Mouse (Mus musculus): Measurements from ENCODE around the gene Tenm4. TPM values are rescaled to one million over a fixed set of nuclear protein-coding genes. Genes with fewer than 3 reads are reported as not detected.

Tenm4 gene
- polyA plus RNA-seq, 1 experiment from 2014 or later: 49.7 TPM

DNA sequence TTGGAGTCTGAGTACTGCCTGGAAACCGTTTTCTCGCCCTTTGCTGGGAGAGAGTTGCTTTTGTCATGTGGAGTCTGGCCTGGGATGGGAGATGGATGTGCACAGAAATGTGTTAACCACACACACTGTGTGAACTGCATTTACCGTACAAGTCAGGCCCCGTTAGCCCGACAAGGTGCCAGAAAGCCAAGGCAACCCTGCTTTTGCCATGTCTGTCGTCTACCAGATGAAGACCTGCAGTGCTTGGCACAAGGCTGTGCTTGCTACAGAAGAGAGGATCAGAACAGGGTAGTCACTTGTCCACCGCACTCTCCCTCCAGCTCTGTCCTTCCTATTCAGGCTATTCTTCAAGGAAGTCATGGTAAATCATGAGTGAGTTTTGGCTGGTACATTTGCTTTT is 492.3 kb downstream of the Tenm4 start:
- Histone ChIP-seq H3K9me3 (replicated peaks) (no peaks in the 10 kb centered on the region), H3K9ac (replicated peaks) (no peak overlapping the region), H3K36me3 (no peaks in the 10 kb centered on the region), H3K27me3 (replicated peaks) (no peaks in the 10 kb centered on the region), H3K4me3 (replicated peaks) (no peak overlapping the region), H3K27ac (replicated peaks) (peak overlapping the region; percentile 34; the same call in 1 of the 2 replicates), H3K4me2 (no peak overlapping the region), H3K4me1 (peaks cover 22% of the 10 kb centered on the region)
- ATAC-seq (ENCODE audit: low FRiP score): 0 out of 2 replicates have a peak, but pooled peaks have one; percentile 45
- WGBS: 57% methylated on average over 7 of the region's 7 CpGs

DNA sequence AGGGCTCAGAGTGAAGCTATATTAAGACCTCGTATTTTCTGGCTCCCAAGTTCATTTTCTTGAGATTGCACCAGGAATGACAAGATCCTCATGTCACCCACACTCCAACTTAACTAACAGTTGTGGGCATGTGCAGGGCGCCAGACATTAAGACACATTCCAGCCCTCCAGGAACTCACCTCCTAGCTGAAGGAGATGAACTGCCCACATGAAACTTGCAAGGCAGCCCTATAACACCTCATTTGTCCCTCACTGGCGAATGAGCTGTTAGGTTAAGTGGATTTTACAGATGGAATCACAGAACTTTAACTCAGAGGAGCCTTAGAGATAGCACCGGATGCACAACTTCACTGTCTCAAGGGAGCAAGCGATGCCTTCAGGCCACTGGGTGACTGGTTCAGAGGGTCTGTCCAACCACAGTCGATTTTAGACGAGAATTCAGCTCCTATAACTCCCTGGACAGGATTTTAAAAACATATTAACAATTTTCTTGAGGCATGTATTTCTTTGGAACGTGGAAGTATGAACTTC is 495.4 kb downstream of the Tenm4 start:
- 77% methylated on average over 8 of the region's 8 CpGs for WGBS
- no peak for ATAC-seq (ENCODE audit: low FRiP score)
- no peaks in the 10 kb centered on the region for H3K36me3 ChIP-seq
- no peak overlapping the region for H3K4me3 ChIP-seq (replicated peaks)
- no peak overlapping the region for H3K27ac ChIP-seq (replicated peaks)
- H3K4me1 ChIP-seq: peaks cover 26% of the 10 kb centered on the region
- no peak overlapping the region for H3K9ac ChIP-seq (replicated peaks)
- H3K9me3 ChIP-seq (replicated peaks): no peaks in the 10 kb centered on the region
- H3K27me3 ChIP-seq (replicated peaks): no peaks in the 10 kb centered on the region
- no peak overlapping the region for H3K4me2 ChIP-seq

DNA sequence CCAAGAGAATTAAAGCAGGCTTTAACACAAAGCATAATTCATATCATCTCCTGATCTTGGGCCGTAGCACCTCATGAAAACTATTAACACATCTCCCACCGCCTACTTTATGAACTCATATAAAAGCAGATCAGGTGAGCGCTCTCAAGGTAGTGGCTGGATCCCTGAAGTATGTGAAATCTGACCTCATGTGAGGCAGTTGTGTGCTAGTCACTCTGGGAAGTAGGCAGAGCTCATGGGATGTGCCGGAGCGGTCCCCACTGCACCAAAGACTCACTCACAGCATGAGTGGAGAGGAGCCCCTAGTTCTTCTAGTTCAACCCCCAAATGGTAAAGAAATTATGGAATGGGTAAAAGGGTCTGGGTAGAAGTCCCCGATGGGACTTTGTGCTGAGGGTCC is 496.6 kb downstream of the Tenm4 start:
- H3K36me3 ChIP-seq: no peaks in the 10 kb centered on the region
- no peaks in the 10 kb centered on the region for H3K9me3 ChIP-seq (replicated peaks)
- WGBS: 93% methylated on average over 6 of the region's 6 CpGs

DNA sequence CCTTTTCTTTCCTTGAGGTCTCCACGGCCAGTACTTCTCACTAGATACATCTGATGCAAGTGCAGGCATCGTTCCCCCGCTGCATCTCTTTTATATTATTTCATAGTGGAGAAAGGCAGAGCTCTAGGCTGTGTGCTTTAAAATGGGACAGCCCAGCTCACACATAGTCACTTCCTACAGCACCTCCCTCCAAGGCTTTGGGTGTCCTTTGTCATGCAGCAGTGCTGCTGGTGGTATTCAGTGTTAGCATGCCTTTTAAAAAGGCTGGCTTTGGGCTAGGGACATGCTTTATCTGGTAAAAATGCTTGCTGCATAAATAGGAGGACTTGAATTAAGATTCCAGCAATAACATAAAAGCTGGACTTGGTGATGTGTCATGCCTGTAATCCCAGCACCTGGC is 499.0 kb downstream of the Tenm4 start:
- Histone ChIP-seq H3K36me3 (no peaks in the 10 kb centered on the region), H3K4me1 (peaks cover 28% of the 10 kb centered on the region), H3K27ac (replicated peaks) (no peak overlapping the region; the same call in 1 of the 2 replicates), H3K9ac (replicated peaks) (no peak overlapping the region), H3K4me3 (replicated peaks) (no peak overlapping the region), H3K4me2 (no peak overlapping the region), H3K9me3 (replicated peaks) (no peaks in the 10 kb centered on the region), H3K27me3 (replicated peaks) (no peaks in the 10 kb centered on the region)
- WGBS: 72% methylated on average over 3 of the region's 3 CpGs
- no peak for ATAC-seq (ENCODE audit: low FRiP score)

More for the DNA sequence above, 496.6 kb downstream of the Tenm4 start:
- H3K4me1 ChIP-seq: peaks cover 30% of the 10 kb centered on the region
- no peaks in the 10 kb centered on the region for H3K27me3 ChIP-seq (replicated peaks)
- no peak overlapping the region for H3K4me3 ChIP-seq (replicated peaks)
- no peak overlapping the region for H3K9ac ChIP-seq (replicated peaks)
- no peak overlapping the region for H3K4me2 ChIP-seq
- no peak for ATAC-seq (ENCODE audit: low FRiP score)
- H3K27ac ChIP-seq (replicated peaks): no peak overlapping the region

DNA sequence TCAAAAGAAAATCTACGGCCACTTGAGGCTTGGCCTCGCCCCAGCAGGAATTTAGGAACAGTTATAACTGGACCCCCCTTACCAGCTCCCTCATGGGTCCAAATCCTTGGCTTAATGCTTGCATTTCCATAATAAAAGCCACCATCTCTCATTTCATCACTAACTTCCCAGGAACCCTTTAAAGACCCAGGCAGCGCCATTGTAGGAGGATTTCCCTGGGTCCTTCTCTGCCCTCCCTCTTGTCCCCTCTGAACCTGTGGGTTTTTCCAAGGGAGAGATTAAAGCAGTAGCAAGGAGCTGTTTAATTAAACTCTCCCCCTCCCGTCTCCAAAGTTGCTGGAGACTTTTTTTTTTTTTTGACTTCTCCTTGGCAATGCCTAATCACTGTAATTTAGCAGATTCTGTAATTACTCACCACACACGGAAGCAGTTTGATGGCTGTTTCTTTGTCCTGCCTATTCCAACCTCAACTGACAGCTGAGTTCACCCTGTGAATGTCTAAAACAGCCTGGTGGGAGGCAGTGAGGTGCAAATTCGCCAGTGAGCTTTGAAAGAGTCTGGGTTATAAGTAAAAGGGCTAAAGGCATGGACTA is 501.4 kb downstream of the Tenm4 start:
- Histone ChIP-seq H3K9me3 (replicated peaks) (no peaks in the 10 kb centered on the region), H3K27ac (replicated peaks) (0 out of 2 replicates have a peak overlapping the region, but pooled peaks have one; percentile 11), H3K27me3 (replicated peaks) (no peaks in the 10 kb centered on the region), H3K36me3 (no peaks in the 10 kb centered on the region), H3K4me3 (replicated peaks) (no peak overlapping the region), H3K9ac (replicated peaks) (no peak overlapping the region), H3K4me2 (no peak overlapping the region), H3K4me1 (peaks cover 28% of the 10 kb centered on the region)
- peak; percentile 66; the same call in 1 of the 2 replicates for ATAC-seq (ENCODE audit: low FRiP score)
- 12% methylated on average over 6 of the region's 6 CpGs for WGBS

DNA sequence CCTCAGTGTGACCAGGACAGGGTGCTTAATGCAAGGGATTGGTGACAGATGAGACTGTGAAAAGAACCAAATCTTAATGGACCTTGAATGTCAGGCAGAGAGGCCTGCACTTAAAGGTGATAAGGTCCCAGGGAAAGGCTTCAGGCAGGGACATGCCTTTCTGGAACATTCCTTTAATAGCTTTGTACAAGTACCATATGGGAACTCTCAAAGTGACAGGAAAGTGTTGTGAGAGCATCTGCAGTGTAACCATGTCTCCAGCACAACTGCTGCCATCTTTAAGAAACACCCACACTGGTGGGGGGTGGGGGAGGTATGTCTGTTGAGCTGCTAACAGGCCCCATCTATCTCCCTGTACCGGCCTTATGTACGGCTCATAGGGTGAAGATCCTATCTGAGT is 506.0 kb downstream of the Tenm4 start:
- 83% methylated on average over 2 of the region's 2 CpGs for WGBS
- Histone ChIP-seq H3K4me2 (no peak overlapping the region), H3K9me3 (replicated peaks) (no peaks in the 10 kb centered on the region), H3K27me3 (replicated peaks) (no peaks in the 10 kb centered on the region), H3K4me3 (replicated peaks) (no peak overlapping the region), H3K27ac (replicated peaks) (no peak overlapping the region), H3K9ac (replicated peaks) (no peak overlapping the region), H3K4me1 (peaks cover 22% of the 10 kb centered on the region), H3K36me3 (no peaks in the 10 kb centered on the region)
- ATAC-seq (ENCODE audit: low FRiP score): no peak

DNA sequence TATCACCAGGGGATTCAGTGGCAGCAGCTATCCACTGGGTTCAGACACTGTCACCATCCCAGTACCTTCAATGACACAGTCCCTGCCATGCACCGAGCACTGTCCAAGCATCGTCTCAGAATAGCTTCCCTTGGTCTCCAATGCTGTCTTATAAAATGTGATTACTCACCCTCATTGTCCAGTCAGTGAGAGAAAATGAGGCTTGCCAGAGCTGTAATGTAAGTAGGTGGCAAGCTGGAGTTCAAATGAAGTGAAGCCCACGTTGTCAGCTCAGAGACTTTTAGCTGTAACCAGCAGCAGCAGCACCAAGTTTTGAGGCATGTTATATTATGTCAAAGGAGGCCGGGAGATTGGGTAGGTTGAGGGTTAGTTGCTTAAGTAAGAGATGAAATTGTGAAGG is 507.2 kb downstream of the Tenm4 start:
- Histone ChIP-seq H3K36me3 (no peaks in the 10 kb centered on the region), H3K4me1 (peaks cover 13% of the 10 kb centered on the region), H3K9me3 (replicated peaks) (no peaks in the 10 kb centered on the region), H3K9ac (replicated peaks) (no peak overlapping the region), H3K4me3 (replicated peaks) (no peak overlapping the region), H3K27ac (replicated peaks) (no peak overlapping the region), H3K27me3 (replicated peaks) (no peaks in the 10 kb centered on the region), H3K4me2 (no peak overlapping the region)
- WGBS: 87% methylated on average over 4 of the region's 4 CpGs
- ATAC-seq (ENCODE audit: low FRiP score): no peak

DNA sequence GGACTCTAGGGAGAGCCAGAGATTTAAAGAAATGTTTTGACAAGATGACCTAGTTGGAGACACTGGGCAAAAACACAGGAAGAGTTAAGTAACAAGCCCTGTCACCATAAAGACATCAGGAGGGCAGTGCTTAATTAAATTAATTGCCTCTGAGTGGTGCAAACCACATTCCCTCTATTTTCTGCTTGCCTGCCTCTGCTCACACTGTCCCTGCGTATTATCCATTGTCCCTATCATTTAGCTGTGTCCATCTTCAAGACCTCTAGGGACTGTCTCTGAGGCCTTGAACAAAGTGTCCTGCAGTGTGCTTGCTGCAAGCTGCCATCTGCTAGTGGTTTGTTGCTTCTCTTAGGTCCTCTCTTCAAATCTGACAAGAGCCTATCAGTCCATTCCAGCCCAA is 508.7 kb downstream of the Tenm4 start:
- no peaks in the 10 kb centered on the region for H3K36me3 ChIP-seq
- no peak overlapping the region for H3K27ac ChIP-seq (replicated peaks)
- no peak overlapping the region for H3K9ac ChIP-seq (replicated peaks)
- no peak overlapping the region for H3K4me2 ChIP-seq
- no peaks in the 10 kb centered on the region for H3K9me3 ChIP-seq (replicated peaks)
- WGBS: 37% methylated on average over 1 of the region's 1 CpGs
- no peaks in the 10 kb centered on the region for H3K27me3 ChIP-seq (replicated peaks)
- no peak overlapping the region for H3K4me3 ChIP-seq (replicated peaks)
- no peak for ATAC-seq (ENCODE audit: low FRiP score)
- peaks cover 13% of the 10 kb centered on the region for H3K4me1 ChIP-seq

DNA sequence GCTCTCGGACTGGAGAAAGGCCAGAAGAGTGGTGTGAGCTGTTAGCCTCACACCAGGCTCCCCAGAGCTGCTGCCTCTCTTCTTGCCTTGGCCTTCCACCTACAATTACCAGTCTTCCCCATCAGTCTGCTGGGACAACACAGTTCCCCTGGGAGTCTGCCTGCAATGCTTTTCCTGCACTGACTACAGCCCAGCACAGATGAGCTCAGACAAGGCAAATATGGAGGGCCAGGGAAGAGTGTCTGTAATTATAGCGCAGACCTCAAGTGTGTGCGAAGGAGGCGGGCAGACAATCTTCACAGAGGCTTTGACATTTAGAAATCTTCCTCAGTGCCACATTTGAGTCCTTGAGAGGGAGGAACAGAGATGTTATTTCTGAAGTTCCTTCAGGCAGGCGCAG is 509.4 kb downstream of the Tenm4 start:
- 84% methylated on average over 5 of the region's 5 CpGs for WGBS
- H3K27me3 ChIP-seq (replicated peaks): no peaks in the 10 kb centered on the region
- no peak overlapping the region for H3K9ac ChIP-seq (replicated peaks)
- H3K36me3 ChIP-seq: no peaks in the 10 kb centered on the region
- no peak overlapping the region for H3K4me3 ChIP-seq (replicated peaks)
- ATAC-seq (ENCODE audit: low FRiP score): no peak
- no peak overlapping the region for H3K4me2 ChIP-seq
- no peaks in the 10 kb centered on the region for H3K9me3 ChIP-seq (replicated peaks)
- H3K27ac ChIP-seq (replicated peaks): no peak overlapping the region
- peaks cover 10% of the 10 kb centered on the region for H3K4me1 ChIP-seq

DNA sequence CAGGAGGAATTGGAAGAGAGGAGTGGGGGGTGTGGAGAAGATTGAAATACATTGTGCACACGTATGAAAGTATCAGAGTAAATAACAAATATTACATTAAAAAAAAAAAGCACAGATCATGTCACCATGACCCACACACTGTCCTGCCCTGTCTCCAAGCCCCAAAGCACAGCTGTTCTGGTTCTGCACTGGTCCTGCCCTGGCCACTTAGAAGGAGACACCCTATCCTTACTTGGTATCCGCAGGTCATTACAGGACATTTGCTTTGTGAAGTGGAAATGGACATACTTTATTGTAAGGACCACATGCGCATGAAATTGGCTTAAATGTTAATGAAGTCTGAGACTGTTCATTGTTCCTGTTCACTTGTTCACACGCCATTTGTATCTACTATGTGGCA is 510.8 kb downstream of the Tenm4 start:
- H3K27ac ChIP-seq (replicated peaks): no peak overlapping the region
- 49% methylated on average over 4 of the region's 4 CpGs for WGBS
- no peaks in the 10 kb centered on the region for H3K27me3 ChIP-seq (replicated peaks)
- no peaks in the 10 kb centered on the region for H3K36me3 ChIP-seq
- no peak overlapping the region for H3K4me3 ChIP-seq (replicated peaks)
- H3K4me1 ChIP-seq: peaks cover 10% of the 10 kb centered on the region
- no peak for ATAC-seq (ENCODE audit: low FRiP score)
- H3K9me3 ChIP-seq (replicated peaks): no peaks in the 10 kb centered on the region
- H3K9ac ChIP-seq (replicated peaks): no peak overlapping the region
- H3K4me2 ChIP-seq: no peak overlapping the region

DNA sequence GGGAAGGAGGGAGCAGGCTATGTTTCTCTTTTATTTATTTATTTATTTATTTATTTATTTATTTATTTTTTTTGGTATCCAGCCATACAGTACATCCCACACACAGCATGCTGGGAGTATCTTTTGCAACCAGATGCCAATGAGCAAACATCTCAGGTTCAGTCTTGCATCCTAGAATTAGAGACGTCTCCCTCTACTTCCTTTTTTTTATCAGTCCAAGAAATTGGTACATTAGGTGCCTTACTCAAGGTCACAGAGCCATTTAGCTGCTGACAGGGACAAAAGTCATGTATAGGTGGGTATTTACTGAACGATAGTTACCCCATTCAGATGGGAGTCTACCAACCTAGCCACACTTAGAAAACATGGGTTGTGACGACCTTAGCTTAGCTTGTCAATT is 517.1 kb downstream of the Tenm4 start:
- Histone ChIP-seq H3K4me1 (peaks cover 7% of the 10 kb centered on the region; the same call in 1 of the 2 replicates), H3K4me2 (no peak overlapping the region), H3K4me3 (replicated peaks) (no peak overlapping the region), H3K9me3 (replicated peaks) (no peaks in the 10 kb centered on the region), H3K27ac (replicated peaks) (no peak overlapping the region), H3K36me3 (no peaks in the 10 kb centered on the region), H3K27me3 (replicated peaks) (no peaks in the 10 kb centered on the region), H3K9ac (replicated peaks) (no peak overlapping the region)
- WGBS: 88% methylated on average over 3 of the region's 3 CpGs
- no peak for ATAC-seq (ENCODE audit: low FRiP score)

DNA sequence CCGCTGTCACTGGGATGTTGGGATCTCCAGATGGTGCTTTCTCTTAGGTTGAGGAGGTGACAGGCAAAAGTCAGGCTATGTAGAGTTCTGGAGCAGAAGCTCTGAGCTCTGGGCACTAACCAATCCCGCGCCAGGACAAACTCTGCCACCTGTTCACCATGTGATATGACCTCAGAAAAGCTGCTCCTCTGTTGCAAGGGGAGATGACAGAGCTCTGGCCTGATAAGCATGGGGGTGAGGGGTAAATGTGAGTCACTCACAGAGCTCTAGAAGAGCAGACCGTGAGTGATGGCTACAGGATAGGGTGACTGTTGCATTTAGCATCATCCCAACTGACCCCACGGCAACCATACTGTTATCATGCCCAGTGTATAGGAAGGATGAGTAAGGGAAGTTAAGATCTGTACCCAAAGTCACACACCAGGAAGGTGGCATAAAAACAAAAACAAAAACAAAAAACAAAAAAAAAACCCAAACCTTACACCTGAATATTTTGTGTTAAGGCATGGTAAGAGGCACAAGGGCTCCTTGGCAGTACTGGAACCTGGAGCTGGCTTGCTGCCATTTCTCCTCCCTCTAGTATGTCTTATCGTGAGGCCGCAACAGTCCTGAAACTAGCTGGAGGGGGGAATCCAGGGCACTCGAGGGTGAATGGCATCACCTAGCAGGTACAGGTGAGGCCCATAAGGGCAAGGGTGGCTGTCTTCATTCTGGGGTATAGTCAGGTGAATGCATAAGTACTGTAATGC is 530.2 kb downstream of the Tenm4 start:
- Histone ChIP-seq H3K27ac (replicated peaks) (no peak overlapping the region), H3K9me3 (replicated peaks) (no peaks in the 10 kb centered on the region), H3K9ac (replicated peaks) (no peak overlapping the region), H3K27me3 (replicated peaks) (no peaks in the 10 kb centered on the region), H3K36me3 (no peaks in the 10 kb centered on the region; the same call in 1 of the 2 replicates), H3K4me3 (replicated peaks) (no peak overlapping the region), H3K4me2 (no peak overlapping the region), H3K4me1 (no peaks in the 10 kb centered on the region)
- WGBS: 87% methylated on average over 8 of the region's 8 CpGs
- no peak for ATAC-seq (ENCODE audit: low FRiP score)

All from neural tube, embryonic 15.5 days (tissue).